Mouse (Mus musculus): ENCODE measurements around the gene Resf1. TPM values are rescaled to one million over a fixed set of nuclear protein-coding genes. Genes with fewer than 3 reads are reported as not detected.

Resf1 gene
- polyA plus RNA-seq, 1 experiment = 8.2 TPM

- Histone ChIP-seq H3K4me2 (ENCODE audit: low read depth) (no peak overlapping the region), H3K4me3 (no peak overlapping the region), H3K36me3 (ENCODE audit: control insufficient read depth, insufficient read depth) (peaks cover 72% of the 10 kb centered on the region), H3K79me2 (ENCODE audit: control insufficient read depth, insufficient read depth) (no peaks in the 10 kb centered on the region), H3K27me3 (ENCODE audit: control insufficient read depth, insufficient read depth, insufficient read length) (no peaks in the 10 kb centered on the region), H3ac (ENCODE audit: control insufficient read depth, insufficient read length) (no peak overlapping the region)
- peak in 1 of 3 experiments; percentile 29 for TF ChIP-seq MYOG (IDR thresholded peaks at IDR 0.05; ENCODE audit: control insufficient read depth in 1 of 3, insufficient read depth in 1 of 3, insufficient read length in 2 of 3, low read depth in 2 of 3)
- TF ChIP-seq E2F4 (IDR thresholded peaks at IDR 0.05; ENCODE audit: insufficient read depth) = no peak
Measured at GRCm38 (mm10) chr6:149333036-149333435, 23.8 kb downstream of the Resf1 start.

- no peak overlapping the region for H3K4me3 ChIP-seq
- no peak for TF ChIP-seq POLR2A (IDR thresholded peaks at IDR 0.05; ENCODE audit: insufficient read length, low read depth)
- TF ChIP-seq MAX (IDR thresholded peaks at IDR 0.05; ENCODE audit: low read depth) = no peak
Measured at GRCm38 (mm10) chr6:149337990-149338389, 28.8 kb downstream of the Resf1 start.

DNA sequence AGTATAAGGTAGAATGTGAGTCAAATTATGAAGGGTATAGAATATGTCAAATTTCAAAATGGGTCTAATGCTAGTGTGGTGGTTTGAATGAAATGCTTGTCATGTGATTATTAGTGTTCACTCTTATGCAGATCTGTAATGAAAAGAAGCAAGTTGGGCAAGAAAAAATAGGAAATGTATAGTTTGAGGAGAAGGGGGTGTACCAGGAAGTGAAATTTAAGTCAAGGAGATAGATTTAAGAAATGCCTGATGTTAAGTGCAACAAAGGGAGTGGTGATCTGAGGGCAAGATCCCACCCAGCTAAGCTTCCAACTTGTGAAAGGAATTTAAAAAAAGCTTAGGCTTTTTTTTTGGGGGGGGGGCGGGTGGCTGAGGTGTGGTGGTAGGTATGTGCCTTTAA is 29.4 kb downstream of the Resf1 start:
- Histone ChIP-seq H3K4me2 (ENCODE audit: low read depth) (no peak overlapping the region), H3K4me3 (no peak overlapping the region), H3K36me3 (ENCODE audit: control insufficient read depth, insufficient read depth) (peaks cover 40% of the 10 kb centered on the region), H3K79me2 (ENCODE audit: control insufficient read depth, insufficient read depth) (no peaks in the 10 kb centered on the region), H3ac (ENCODE audit: control insufficient read depth, insufficient read length) (no peak overlapping the region), H3K27me3 (ENCODE audit: control insufficient read depth, insufficient read depth, insufficient read length) (no peaks in the 10 kb centered on the region)
- TF ChIP-seq REST (IDR thresholded peaks at IDR 0.05; ENCODE audit: insufficient read depth, insufficient read length) (no peak), MYOD1 (IDR thresholded peaks at IDR 0.05; ENCODE audit: control insufficient read depth in 1 of 3, insufficient read length in 2 of 3, low read depth in 2 of 3) (no peak), CEBPB (IDR thresholded peaks at IDR 0.05; ENCODE audit: insufficient read depth, poor library complexity, severe bottlenecking) (no peak), E2F4 (IDR thresholded peaks at IDR 0.05; ENCODE audit: insufficient read depth) (no peak), POLR2A (IDR thresholded peaks at IDR 0.05; ENCODE audit: insufficient read length, low read depth) (no peak), POLR2AphosphoS2 (IDR thresholded peaks at IDR 0.05; ENCODE audit: insufficient read length, low read depth) (no peak), USF1 (IDR thresholded peaks at IDR 0.05; ENCODE audit: low read depth) (no peak), TCF3 (IDR thresholded peaks at IDR 0.05; ENCODE audit: insufficient read length, low read depth) (no peak), MYOG (IDR thresholded peaks at IDR 0.05; ENCODE audit: control insufficient read depth in 1 of 3, insufficient read depth in 1 of 3, insufficient read length in 2 of 3, low read depth in 2 of 3) (no peak), MAX (IDR thresholded peaks at IDR 0.05; ENCODE audit: low read depth) (no peak), TCF12 (IDR thresholded peaks at IDR 0.05; ENCODE audit: insufficient read depth, poor library complexity, severe bottlenecking) (no peak), SRF (IDR thresholded peaks at IDR 0.05; ENCODE audit: control insufficient read depth, insufficient read length, low read depth) (no peak)

More at GRCm38 (mm10) chr6:149337990-149338389, 28.8 kb downstream of the Resf1 start:
- Histone ChIP-seq H3K27me3 (ENCODE audit: control insufficient read depth, insufficient read depth, insufficient read length) (no peaks in the 10 kb centered on the region), H3ac (ENCODE audit: control insufficient read depth, insufficient read length) (no peak overlapping the region), H3K36me3 (ENCODE audit: control insufficient read depth, insufficient read depth) (peaks cover 46% of the 10 kb centered on the region), H3K79me2 (ENCODE audit: control insufficient read depth, insufficient read depth) (no peaks in the 10 kb centered on the region), H3K4me2 (ENCODE audit: low read depth) (no peak overlapping the region)

DNA sequence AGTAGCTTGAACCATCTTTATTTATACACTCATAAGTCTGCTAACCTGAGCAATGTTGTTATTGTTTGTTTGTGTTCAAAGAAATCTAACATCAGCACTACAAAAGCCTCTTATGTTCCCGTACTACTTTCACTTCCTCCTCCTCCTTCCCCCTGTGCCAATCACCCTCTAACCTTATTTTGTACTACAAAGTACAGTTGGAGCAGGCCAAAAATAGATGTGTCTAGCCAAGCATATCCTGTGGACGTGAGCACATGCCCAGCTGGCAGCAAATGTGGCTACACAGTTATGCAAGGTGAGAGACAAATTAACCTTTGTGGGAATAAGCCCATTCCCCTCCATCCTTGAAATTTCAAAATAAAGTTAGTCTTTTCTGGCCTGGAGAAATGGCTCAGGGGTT is 34.6 kb downstream of the Resf1 start:
- Histone ChIP-seq H3K4me2 (ENCODE audit: low read depth) (no peak overlapping the region), H3K27me3 (ENCODE audit: control insufficient read depth, insufficient read depth, insufficient read length) (no peaks in the 10 kb centered on the region), H3K36me3 (ENCODE audit: control insufficient read depth, insufficient read depth) (no peaks in the 10 kb centered on the region), H3K79me2 (ENCODE audit: control insufficient read depth, insufficient read depth) (no peaks in the 10 kb centered on the region), H3K4me3 (no peak overlapping the region), H3ac (ENCODE audit: control insufficient read depth, insufficient read length) (no peak overlapping the region)
- no peak for TF ChIP-seq E2F4 (IDR thresholded peaks at IDR 0.05; ENCODE audit: insufficient read depth)
- no peak for TF ChIP-seq REST (IDR thresholded peaks at IDR 0.05; ENCODE audit: insufficient read depth, insufficient read length)
- peak in 2 of 3 experiments; percentile 42 to 69 for TF ChIP-seq MYOD1 (IDR thresholded peaks at IDR 0.05; ENCODE audit: control insufficient read depth in 1 of 3, insufficient read length in 2 of 3, low read depth in 2 of 3)
- no peak for TF ChIP-seq MYOG (IDR thresholded peaks at IDR 0.05; ENCODE audit: control insufficient read depth in 1 of 3, insufficient read depth in 1 of 3, insufficient read length in 2 of 3, low read depth in 2 of 3)
- TF ChIP-seq CEBPB (IDR thresholded peaks at IDR 0.05; ENCODE audit: insufficient read depth, poor library complexity, severe bottlenecking) = no peak
- TF ChIP-seq TCF12 (IDR thresholded peaks at IDR 0.05; ENCODE audit: insufficient read depth, poor library complexity, severe bottlenecking) = peak; percentile 27
- no peak for TF ChIP-seq TCF3 (IDR thresholded peaks at IDR 0.05; ENCODE audit: insufficient read length, low read depth)
- TF ChIP-seq MAX (IDR thresholded peaks at IDR 0.05; ENCODE audit: low read depth) = no peak
- no peak for TF ChIP-seq SRF (IDR thresholded peaks at IDR 0.05; ENCODE audit: control insufficient read depth, insufficient read length, low read depth)
- TF ChIP-seq POLR2A (IDR thresholded peaks at IDR 0.05; ENCODE audit: insufficient read length, low read depth) = no peak
- no peak for TF ChIP-seq POLR2AphosphoS2 (IDR thresholded peaks at IDR 0.05; ENCODE audit: insufficient read length, low read depth)
- TF ChIP-seq USF1 (IDR thresholded peaks at IDR 0.05; ENCODE audit: low read depth) = no peak

- no peaks in the 10 kb centered on the region for H3K36me3 ChIP-seq (ENCODE audit: control insufficient read depth, insufficient read depth)
- H3K4me2 ChIP-seq (ENCODE audit: low read depth) = no peak overlapping the region
- no peak overlapping the region for H3ac ChIP-seq (ENCODE audit: control insufficient read depth, insufficient read length)
- H3K4me3 ChIP-seq = no peak overlapping the region
- no peaks in the 10 kb centered on the region for H3K79me2 ChIP-seq (ENCODE audit: control insufficient read depth, insufficient read depth)
- no peaks in the 10 kb centered on the region for H3K27me3 ChIP-seq (ENCODE audit: control insufficient read depth, insufficient read depth, insufficient read length)
- TF ChIP-seq TCF3 (IDR thresholded peaks at IDR 0.05; ENCODE audit: insufficient read length, low read depth) = no peak
- no peak for TF ChIP-seq MYOG (IDR thresholded peaks at IDR 0.05; ENCODE audit: control insufficient read depth in 1 of 3, insufficient read depth in 1 of 3, insufficient read length in 2 of 3, low read depth in 2 of 3)
- TF ChIP-seq POLR2AphosphoS2 (IDR thresholded peaks at IDR 0.05; ENCODE audit: insufficient read length, low read depth) = no peak
- TF ChIP-seq USF1 (IDR thresholded peaks at IDR 0.05; ENCODE audit: low read depth) = no peak
- TF ChIP-seq REST (IDR thresholded peaks at IDR 0.05; ENCODE audit: insufficient read depth, insufficient read length) = no peak
- no peak for TF ChIP-seq TCF12 (IDR thresholded peaks at IDR 0.05; ENCODE audit: insufficient read depth, poor library complexity, severe bottlenecking)
- no peak for TF ChIP-seq SRF (IDR thresholded peaks at IDR 0.05; ENCODE audit: control insufficient read depth, insufficient read length, low read depth)
- no peak for TF ChIP-seq CEBPB (IDR thresholded peaks at IDR 0.05; ENCODE audit: insufficient read depth, poor library complexity, severe bottlenecking)
- TF ChIP-seq MYOD1 (IDR thresholded peaks at IDR 0.05; ENCODE audit: control insufficient read depth in 1 of 3, insufficient read length in 2 of 3, low read depth in 2 of 3) = no peak
- no peak for TF ChIP-seq MAX (IDR thresholded peaks at IDR 0.05; ENCODE audit: low read depth)
- no peak for TF ChIP-seq POLR2A (IDR thresholded peaks at IDR 0.05; ENCODE audit: insufficient read length, low read depth)
Measured at GRCm38 (mm10) chr6:149344372-149344771, 35.2 kb downstream of the Resf1 start.
